Mouse (Mus musculus) bone marrow, adult 2 months (tissue): ENCODE results near the gene Cbln3. TPM values are rescaled to one million over a fixed set of nuclear protein-coding genes. Genes with fewer than 3 reads are reported as not detected.

Experiments
- H3K27ac ChIP-seq: fragments of 200-500 bp; 2 replicates; pipeline ENCODE4 v1.5.1; 2012; ENCODE audit warnings: low read depth, mild to moderate bottlenecking, control low read depth, inconsistent platforms, low read length; ENCODE audit not compliant: control insufficient read depth, poor library complexity, insufficient read depth
- H3K4me1 ChIP-seq: fragments of 200-500 bp; 2 replicates; pipeline ENCODE4 v1.6.1; 2011; ENCODE audit warnings: low read length; ENCODE audit not compliant: control insufficient read depth, insufficient read depth
- H3K4me3 ChIP-seq: fragments of 200-500 bp; replicated peaks from 2 replicates; pipeline ENCODE3; 2011; ENCODE audit warnings: mild to moderate bottlenecking, low read depth, low read length, control low read depth; ENCODE audit not compliant: control insufficient read depth
- CTCF ChIP-seq: fragments of 200-500 bp; IDR thresholded peaks from 2 replicates; pipeline ENCODE4 v1.5.1; 2011; ENCODE audit warnings: low read length, control low read depth; ENCODE audit not compliant: control insufficient read depth, insufficient read depth
- POLR2A ChIP-seq: fragments of 200-500 bp; IDR thresholded peaks from 2 replicates; pipeline ENCODE4 v1.6.1; 2011; ENCODE audit warnings: low read depth, mild to moderate bottlenecking, control low read depth, low read length, borderline replicate concordance; ENCODE audit not compliant: control insufficient read depth
- WGBS: fragments of 180-500 bp; shearing (Covaris S2); methylation state at CpG from one replicate; pipeline ENCODE4 v1.1.7; 2018; 5-methylcytosine and 5-hydroxymethylcytosine counted together
- polyA plus RNA-seq: library from polyadenylated mRNA; stranded (reverse); fragments of >200 nt; gene quantifications from 2 replicates; pipeline ENCODE4 v1.2.4, GENCODE M21; 2011; ENCODE audit warnings: low replicate concordance; ENCODE audit not compliant: missing spikeins, insufficient read depth, insufficient read length

The Cbln3 gene
- polyA plus RNA-seq, 1 experiment = not detected

GRCm38 (mm10) chr14:55845506-55846294 is 38.5 kb downstream of the Cbln3 start:
- Histone ChIP-seq H3K4me1 (no peaks in the 10 kb centered on the region), H3K4me3 (no peak overlapping the region), H3K27ac (no peak overlapping the region)
- 78% methylated on average over 9 of the region's 9 CpGs for WGBS
- no peak for TF ChIP-seq POLR2A
- TF ChIP-seq CTCF = no peak

DNA sequence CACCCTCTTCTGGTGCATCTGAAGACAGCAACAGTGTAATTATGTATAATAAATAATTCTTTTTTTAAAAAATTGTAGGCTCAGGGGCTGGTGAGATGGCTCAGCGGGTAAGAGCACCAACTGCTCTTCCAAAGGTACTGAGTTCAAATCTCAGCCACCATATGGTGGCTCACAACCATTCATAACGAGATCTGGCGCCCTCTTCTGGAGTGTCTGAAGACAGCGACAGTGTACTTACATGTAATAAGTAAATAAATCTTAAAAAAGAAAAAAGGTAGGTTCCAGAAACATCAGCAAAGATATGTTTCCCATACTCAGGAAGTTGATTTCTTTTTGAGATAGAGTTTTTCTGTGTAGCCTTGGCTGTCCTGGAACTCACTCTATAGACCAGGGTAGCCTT is 41.4 kb downstream of the Cbln3 start:
- Histone ChIP-seq H3K27ac (no peak overlapping the region), H3K4me3 (no peak overlapping the region), H3K4me1 (no peaks in the 10 kb centered on the region)
- TF ChIP-seq CTCF (no peak), POLR2A (no peak)
- WGBS = 62% methylated on average over 4 of the region's 4 CpGs

DNA sequence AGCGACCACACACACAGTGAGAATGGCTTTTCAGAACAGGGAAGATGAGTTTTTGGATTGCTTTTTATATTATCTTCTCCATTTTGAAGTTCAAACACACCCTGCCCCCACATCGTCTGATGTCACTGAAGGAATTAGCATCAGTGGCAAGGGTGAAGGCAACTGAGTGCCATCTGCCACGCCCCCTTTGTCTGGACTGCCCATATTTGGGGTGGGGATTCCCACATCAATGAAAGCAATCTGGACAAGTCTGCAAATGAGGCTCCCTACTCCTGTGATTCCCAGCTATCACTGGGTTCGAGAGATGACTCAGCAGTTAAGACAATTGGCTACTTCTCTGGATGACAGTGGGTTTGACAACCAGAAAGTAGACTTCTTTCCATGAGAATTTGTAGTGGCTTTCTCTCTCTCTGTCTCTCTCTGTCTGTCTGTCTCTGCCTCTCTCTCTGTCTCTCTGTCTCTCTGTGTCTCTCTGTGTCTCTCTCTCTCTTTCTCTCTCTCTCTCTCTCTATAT is 43.3 kb downstream of the Cbln3 start:
- WGBS = 68% methylated on average over 4 of the region's 4 CpGs
- Histone ChIP-seq H3K4me1 (no peaks in the 10 kb centered on the region), H3K4me3 (no peak overlapping the region), H3K27ac (no peak overlapping the region)
- TF ChIP-seq POLR2A (no peak), CTCF (no peak)

- WGBS = 46% methylated on average over 4 of the region's 4 CpGs
- TF ChIP-seq CTCF (no peak), POLR2A (no peak)
- H3K4me1 ChIP-seq = no peaks in the 10 kb centered on the region
Observed at GRCm38 (mm10) chr14:55838740-55839139, 45.5 kb downstream of the Cbln3 start.

DNA sequence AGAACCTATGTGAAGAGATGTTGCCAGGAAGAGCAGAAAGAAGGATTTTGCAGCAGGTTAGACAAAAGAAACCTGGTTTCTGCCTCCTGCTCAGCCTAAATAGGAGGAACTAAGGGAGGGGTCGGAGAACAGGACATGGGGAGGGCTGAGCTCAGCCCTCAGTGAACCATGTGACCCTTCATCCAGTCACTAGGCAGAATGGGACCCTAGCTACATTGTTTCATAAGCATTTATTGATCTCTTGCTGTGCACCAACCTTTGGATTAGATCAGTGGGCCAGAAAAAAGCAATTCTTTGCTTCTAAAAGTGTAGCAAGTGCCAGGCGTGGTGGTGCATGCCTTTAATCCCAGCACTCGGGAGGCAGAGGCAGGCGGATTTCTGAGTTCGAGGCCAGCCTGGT is 45.9 kb downstream of the Cbln3 start:
- H3K27ac ChIP-seq = no peak overlapping the region
- no peaks in the 10 kb centered on the region for H3K4me1 ChIP-seq
- 74% methylated on average over 5 of the region's 5 CpGs for WGBS
- no peak overlapping the region for H3K4me3 ChIP-seq
- no peak for TF ChIP-seq CTCF
- no peak for TF ChIP-seq POLR2A

More at GRCm38 (mm10) chr14:55838740-55839139, 45.5 kb downstream of the Cbln3 start:
- H3K27ac ChIP-seq = no peak overlapping the region
- H3K4me3 ChIP-seq = no peak overlapping the region

DNA sequence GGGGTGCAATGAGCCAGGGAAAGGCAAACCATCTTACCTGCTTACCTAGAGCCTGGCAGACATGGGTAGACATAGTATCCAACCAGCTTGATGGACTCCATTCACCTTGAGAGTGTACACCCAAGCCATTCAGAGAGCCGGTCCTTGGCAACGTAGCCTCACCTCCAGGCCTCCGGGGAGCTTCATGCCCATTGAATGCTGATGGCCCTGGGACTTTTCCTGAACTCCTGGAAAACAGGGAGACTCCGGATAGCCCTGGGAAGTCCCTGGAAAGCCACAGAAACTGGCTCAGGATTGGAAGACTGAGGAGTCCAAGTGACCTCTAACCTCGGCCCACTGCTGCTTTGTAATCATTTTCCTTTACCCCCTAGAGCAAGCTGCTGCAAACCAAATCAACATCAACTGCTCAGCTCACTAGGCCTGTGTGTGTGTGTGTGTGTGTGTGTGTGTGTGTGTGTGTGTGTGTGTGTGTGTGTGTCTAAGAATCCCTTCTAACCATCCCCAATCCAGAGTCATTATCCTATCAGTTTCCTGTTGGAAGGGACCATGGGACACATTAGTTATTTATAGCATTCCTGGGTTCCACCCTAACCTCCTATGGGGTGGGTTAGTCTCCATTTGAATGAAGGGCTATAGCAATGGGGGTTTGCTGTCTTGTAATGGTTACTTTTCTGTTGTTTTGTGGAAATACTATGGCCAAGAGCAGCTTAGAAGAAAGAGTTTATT is 49.2 kb downstream of the Cbln3 start:
- H3K4me3 ChIP-seq = no peak overlapping the region
- no peaks in the 10 kb centered on the region for H3K4me1 ChIP-seq
- no peak overlapping the region for H3K27ac ChIP-seq
- TF ChIP-seq CTCF (no peak), POLR2A (no peak)
- WGBS = 83% methylated on average over 5 of the region's 5 CpGs

DNA sequence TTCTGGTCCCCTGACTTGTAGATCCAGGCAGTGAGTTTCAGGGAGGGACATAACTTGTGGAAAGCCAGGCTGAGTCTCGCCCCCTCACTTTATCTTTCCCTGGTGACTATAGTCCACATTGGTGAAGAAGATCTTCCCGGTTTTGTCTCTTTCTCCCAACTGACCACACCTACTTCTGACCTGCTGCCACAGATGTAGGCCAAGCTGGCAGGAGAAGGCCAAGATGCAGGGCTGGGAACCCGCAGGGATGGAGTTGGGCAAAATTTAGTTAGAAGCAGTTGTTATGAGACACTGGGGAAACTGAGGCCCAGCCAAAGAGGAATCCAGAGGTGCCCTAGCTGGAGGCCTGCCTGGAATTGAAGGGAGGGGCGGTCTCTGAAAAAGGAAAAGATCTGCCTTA is 51.1 kb downstream of the Cbln3 start:
- H3K4me3 ChIP-seq = no peak overlapping the region
- H3K27ac ChIP-seq = no peak overlapping the region
- TF ChIP-seq CTCF = no peak
- no peak for TF ChIP-seq POLR2A
- H3K4me1 ChIP-seq = no peaks in the 10 kb centered on the region
- WGBS = 81% methylated on average over 4 of the region's 4 CpGs

DNA sequence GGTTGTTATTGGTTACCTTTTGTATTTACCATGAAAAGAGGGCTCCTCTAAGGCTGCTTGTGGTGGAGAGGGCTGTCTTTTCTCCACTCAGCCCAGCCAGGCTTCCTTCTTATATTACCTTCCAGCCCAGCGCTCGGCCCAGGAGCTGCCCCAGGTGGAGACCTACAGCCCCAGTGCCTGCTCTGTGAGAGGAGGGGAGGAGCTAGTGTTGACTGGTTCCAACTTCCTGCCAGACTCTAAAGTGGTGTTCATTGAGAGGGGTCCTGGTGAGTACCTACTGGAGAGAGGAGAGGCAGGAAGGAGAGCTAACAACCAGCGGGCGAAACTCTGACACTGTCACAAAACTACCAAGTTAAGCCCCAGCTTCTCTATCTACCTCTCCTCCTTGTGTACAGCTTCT is 53.9 kb downstream of the Cbln3 start:
- TF ChIP-seq POLR2A (no peak), CTCF (no peak)
- WGBS = 56% methylated on average over 4 of the region's 4 CpGs
- no peak overlapping the region for H3K27ac ChIP-seq
- no peaks in the 10 kb centered on the region for H3K4me1 ChIP-seq
- H3K4me3 ChIP-seq = no peak overlapping the region
